Mouse (Mus musculus): ENCODE data around the gene Cdc73. TPM values are rescaled to one million over a fixed set of nuclear protein-coding genes. Genes with fewer than 3 reads are reported as not detected.

Gene Cdc73
- 23.8 TPM for polyA plus RNA-seq (2015; fragmentation: Illumina TruSeq; extraction: RNeasy Lipid Tissue Mini Kit (QIAGEN cat#74804); ENCODE audit: low read depth, low replicate concordance)

DNA sequence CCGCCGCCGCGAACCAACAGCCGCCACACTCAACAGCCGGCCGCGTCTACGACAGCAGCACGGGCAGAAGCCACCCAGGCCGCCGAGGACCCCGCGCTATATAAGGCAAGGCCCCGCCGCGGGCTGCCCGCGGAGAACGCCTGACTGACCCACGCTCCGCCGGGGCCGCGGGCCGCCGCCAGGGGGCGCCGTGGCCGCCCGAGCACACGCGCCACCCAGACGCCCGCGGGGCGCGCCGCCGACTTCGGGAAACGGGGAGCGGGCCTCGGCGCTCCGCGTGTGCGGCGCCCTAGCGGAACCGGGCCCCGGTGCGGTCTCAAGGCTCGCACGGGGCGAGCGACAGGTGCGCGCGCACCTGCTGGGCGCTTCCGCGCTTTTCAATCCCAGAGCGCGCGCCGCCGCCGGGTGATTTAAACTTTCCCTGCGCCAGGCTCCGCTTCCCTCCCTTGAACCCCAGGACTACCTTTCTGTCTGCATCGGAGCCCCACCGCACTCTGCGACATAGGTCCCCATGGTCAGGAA, at the start of gene Cdc73:
Cdc73 (minus strand) TSS at position 153 of the 522 bp plus-strand sequence.

DNA sequence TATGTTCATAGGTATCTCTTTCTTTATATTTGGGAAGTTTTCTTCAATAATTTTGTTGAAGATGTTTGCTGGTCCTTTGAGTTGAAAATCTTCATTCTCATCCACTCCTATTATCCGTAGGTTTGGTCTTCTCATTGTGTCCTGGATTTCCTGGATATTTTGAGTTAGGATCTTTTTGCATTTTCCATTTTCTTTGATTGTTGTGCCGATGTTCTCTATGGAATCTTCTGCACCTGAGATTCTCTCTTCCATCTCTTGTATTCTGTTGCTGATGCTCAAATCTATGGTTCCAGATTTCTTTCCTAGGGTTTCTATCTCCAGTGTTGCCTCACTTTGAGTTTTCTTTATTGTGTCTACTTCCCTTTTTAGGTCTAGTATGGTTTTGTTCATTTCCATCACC, 13.3 kb upstream of the Cdc73 start, which contains the start of gene Glrx2:
Glrx2 (plus strand) TSS at position 301 of the 400 bp plus-strand sequence.

DNA sequence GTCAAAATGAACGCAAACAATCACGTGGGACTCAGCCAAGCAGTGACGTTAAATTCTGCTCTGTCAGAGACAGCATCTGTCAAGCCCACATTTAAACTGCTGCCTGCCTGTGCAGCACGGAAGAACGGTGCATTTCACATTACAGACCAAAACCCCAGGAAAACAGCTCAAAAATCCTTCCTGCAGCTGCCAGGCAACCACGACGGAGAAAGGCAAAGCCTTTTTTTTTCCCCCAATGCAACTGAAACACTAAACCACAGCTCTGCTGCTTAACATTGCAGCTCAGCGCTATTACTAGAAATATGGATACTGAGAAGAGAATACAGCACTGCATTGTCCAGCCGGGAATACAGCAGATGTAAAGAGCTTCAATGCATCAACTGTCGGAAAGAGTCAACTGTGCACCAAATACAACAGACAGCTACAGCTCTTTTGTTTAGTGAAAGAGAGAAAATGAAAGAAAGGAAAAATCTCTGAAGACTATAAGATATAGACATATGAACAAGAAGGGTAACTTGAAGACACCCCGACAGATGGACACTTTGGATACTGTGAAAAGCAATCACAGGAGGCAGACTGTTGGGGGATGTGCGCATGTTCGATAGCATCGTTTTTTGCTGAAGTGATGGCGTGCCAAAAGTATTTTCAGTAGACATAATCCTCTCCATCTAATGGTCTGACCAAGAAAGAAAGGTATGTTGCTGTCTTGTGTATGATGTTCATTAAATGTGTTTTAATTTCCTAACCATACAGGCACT, 61.9 kb downstream of the Cdc73 start, which contains the start of gene B3galt2:
B3galt2 (plus strand) TSS at position 15 of the 758 bp plus-strand sequence.

Other genes with a start within 250 kb of the Cdc73 start
- 16.9 TPM for gene B3galt2, start 62.2 kb downstream of the Cdc73 start, polyA plus RNA-seq (2015; fragmentation: Illumina TruSeq; extraction: RNeasy Lipid Tissue Mini Kit (QIAGEN cat#74804); ENCODE audit: low read depth, low replicate concordance)
- gene Glrx2, start 13.4 kb upstream of the Cdc73 start, polyA plus RNA-seq (2015; fragmentation: Illumina TruSeq; extraction: RNeasy Lipid Tissue Mini Kit (QIAGEN cat#74804); ENCODE audit: low read depth, low replicate concordance): 122 TPM
- gene Trove2, start 74.2 kb upstream of the Cdc73 start, polyA plus RNA-seq (2015; fragmentation: Illumina TruSeq; extraction: RNeasy Lipid Tissue Mini Kit (QIAGEN cat#74804); ENCODE audit: low read depth, low replicate concordance): 25.0 TPM
- 56.0 TPM for gene Uchl5, start 74.4 kb upstream of the Cdc73 start, polyA plus RNA-seq (2015; fragmentation: Illumina TruSeq; extraction: RNeasy Lipid Tissue Mini Kit (QIAGEN cat#74804); ENCODE audit: low read depth, low replicate concordance)

Measured in brain, adult 10 weeks (tissue).